Mouse (Mus musculus) midbrain, embryonic 12.5 days (tissue): ENCODE results near the gene Clec11a. TPM values are rescaled to one million over a fixed set of nuclear protein-coding genes. Genes with fewer than 3 reads are reported as not detected.

ENCODE experiments used
- polyA plus RNA-seq: library from polyadenylated mRNA; unstranded; fragments of >200 nt; fragmentation: Nextera tagmentation; extraction: Ambion mirVana; gene quantifications from 2 replicates; pipeline ENCODE4 v1.2.1, GENCODE M21; 2016

Gene Clec11a
- polyA plus RNA-seq, 1 experiment from 2014 or later, result 2.5 TPM

Other genes with a start within 250 kb of the Clec11a start
- not detected in 2 replicates for gene Klk1b21, start 204.6 kb downstream of the Clec11a start, polyA plus RNA-seq
- not detected in 2 replicates for gene Klk1b22, start 194.2 kb downstream of the Clec11a start, polyA plus RNA-seq
- gene Klk1b16, start 170.1 kb downstream of the Clec11a start, polyA plus RNA-seq, result not detected in 2 replicates
- gene Klk1b24, start 118.7 kb downstream of the Clec11a start, polyA plus RNA-seq, result not detected in 2 replicates
- not detected in 2 replicates for gene Klk1b3, start 108.7 kb downstream of the Clec11a start, polyA plus RNA-seq
- not detected in 2 replicates for gene Klk1b4, start 99.5 kb downstream of the Clec11a start, polyA plus RNA-seq
- gene Klk1b5, start 91.0 kb downstream of the Clec11a start, polyA plus RNA-seq, result not detected in 2 replicates
- not detected in 2 replicates for gene Klk1, start 81.5 kb downstream of the Clec11a start, polyA plus RNA-seq
- gene Gm36864, start 70.7 kb downstream of the Clec11a start, polyA plus RNA-seq, result not detected in 2 replicates
- gene 1700028J19Rik, start 60.2 kb downstream of the Clec11a start, polyA plus RNA-seq, result 1.1 and 1.6 TPM in 2 replicates
- gene 2410002F23Rik, start 60.2 kb downstream of the Clec11a start, polyA plus RNA-seq, result 174 and 194 TPM in 2 replicates
- gene Acp4, start 49.5 kb downstream of the Clec11a start, polyA plus RNA-seq, result 0.18 TPM in 2 replicates
- gene Gm15517, start 45.5 kb downstream of the Clec11a start, polyA plus RNA-seq, result not detected in 2 replicates
- gene Shank1, start 3.4 kb upstream of the Clec11a start, polyA plus RNA-seq, result 8.5 and 11.4 TPM in 2 replicates
- gene Syt3, start 77.2 kb upstream of the Clec11a start, polyA plus RNA-seq, result 5.4 and 6.4 TPM in 2 replicates
- 0.74 and 1.3 TPM in 2 replicates for gene 1700008O03Rik, start 78.9 kb upstream of the Clec11a start, polyA plus RNA-seq
- 12.0 and 13.5 TPM in 2 replicates for gene Lrrc4b, start 122.1 kb upstream of the Clec11a start, polyA plus RNA-seq
- 3.4 and 5.1 TPM in 2 replicates for gene Aspdh, start 158.5 kb upstream of the Clec11a start, polyA plus RNA-seq
- gene Josd2, start 161.1 kb upstream of the Clec11a start, polyA plus RNA-seq, result 56.2 and 58.1 TPM in 2 replicates
- gene Emc10, start 189.6 kb upstream of the Clec11a start, polyA plus RNA-seq, result 132 and 136 TPM in 2 replicates
- gene Fam71e1, start 189.7 kb upstream of the Clec11a start, polyA plus RNA-seq, result 32.4 and 35.1 TPM in 2 replicates
- gene Mybpc2, start 217.8 kb upstream of the Clec11a start, polyA plus RNA-seq, result 0.16 and 0.22 TPM in 2 replicates
- gene Spib, start 225.2 kb upstream of the Clec11a start, polyA plus RNA-seq, result not detected in 2 replicates
- gene Pold1, start 241.9 kb upstream of the Clec11a start, polyA plus RNA-seq, result 94.1 and 96.0 TPM in 2 replicates
- gene Nr1h2, start 247.0 kb upstream of the Clec11a start, polyA plus RNA-seq, result 78.2 and 80.3 TPM in 2 replicates